Mouse (Mus musculus) kidney, embryonic 14.5 days (tissue): ENCODE data around the gene Ces4a. TPM values are rescaled to one million over a fixed set of nuclear protein-coding genes. Genes with fewer than 3 reads are reported as not detected.

ENCODE experiments used
- ATAC-seq: fragments of 200-750 bp; cut with Nextera tagmentation; 2 replicates; pipeline ENCODE4 v1.8.0; 2017; ENCODE audit warnings: moderate number of reproducible peaks, mild to moderate bottlenecking, moderate TSS enrichment, moderate library complexity; ENCODE audit not compliant: low FRiP score, low TSS enrichment
- H3K27ac ChIP-seq: fragments of 300-500 bp; sonication (generic); 2 replicates; pipeline ENCODE4 v1.5.1; 2014; ENCODE audit warnings: low read depth, mild to moderate bottlenecking, low read length, moderate library complexity, mixed read lengths
- H3K27me3 ChIP-seq: fragments of 300-500 bp; sonication (generic); 2 replicates; pipeline ENCODE4 v1.6.1; 2014; ENCODE audit warnings: mild to moderate bottlenecking, low read length; ENCODE audit not compliant: control insufficient read depth, insufficient read depth
- H3K36me3 ChIP-seq: fragments of 300-500 bp; sonication (generic); 2 replicates; pipeline ENCODE4 v1.6.1; 2014; ENCODE audit warnings: low read length, mixed read lengths; ENCODE audit not compliant: control insufficient read depth, insufficient read depth
- H3K4me1 ChIP-seq: fragments of 300-500 bp; sonication (generic); 2 replicates; pipeline ENCODE4 v1.6.1; 2014; ENCODE audit warnings: low read length, mixed read lengths; ENCODE audit not compliant: control insufficient read depth, insufficient read depth
- H3K4me2 ChIP-seq: fragments of 300-500 bp; sonication (generic); replicated peaks from 2 replicates; pipeline ENCODE4 v1.6.1; 2014; ENCODE audit warnings: low read depth, mild to moderate bottlenecking, low read length
- H3K4me3 ChIP-seq: fragments of 300-500 bp; sonication (generic); 2 replicates; pipeline ENCODE4 v1.5.1; 2014; ENCODE audit warnings: mild to moderate bottlenecking, low read length
- H3K9ac ChIP-seq: fragments of 300-500 bp; sonication (generic); 2 replicates; pipeline ENCODE4 v1.6.1; 2014; ENCODE audit warnings: low read depth, mild to moderate bottlenecking, low read length, moderate library complexity
- H3K9me3 ChIP-seq: fragments of 300-500 bp; sonication (generic); 2 replicates; pipeline ENCODE4 v1.6.1; 2016; ENCODE audit warnings: low read length; ENCODE audit not compliant: control insufficient read depth
- WGBS: fragments of 180-500 bp; shearing (Covaris S2); extraction: QIAGEN DNeasy Blood & Tissue Kit; methylation state at CpG from one replicate; pipeline ENCODE4 v1.1.7; 2014; 5-methylcytosine and 5-hydroxymethylcytosine counted together
- polyA plus RNA-seq: library from polyadenylated mRNA; unstranded; fragments of >200 nt; fragmentation: Nextera tagmentation; extraction: Ambion mirVana; gene quantifications from 2 replicates; pipeline ENCODE4 v1.2.1, GENCODE M21; 2014

Ces4a gene
- polyA plus RNA-seq, 1 experiment from 2014 or later = not detected

- Histone ChIP-seq H3K27ac (no peak overlapping the region), H3K9me3 (no peaks in the 10 kb centered on the region), H3K4me3 (no peak overlapping the region), H3K4me2 (no peak overlapping the region), H3K36me3 (no peaks in the 10 kb centered on the region), H3K27me3 (no peaks in the 10 kb centered on the region), H3K9ac (no peak overlapping the region), H3K4me1 (no peaks in the 10 kb centered on the region)
- 15% methylated on average over 4 of the region's 4 CpGs for WGBS
- ATAC-seq = no peak
These were observed 6.8 kb downstream of the Ces4a start for GRCm38 (mm10) chr8:105138423-105138822.

- 32% methylated on average over 19 of the region's 19 CpGs for WGBS
- Histone ChIP-seq H3K27ac (no peak overlapping the region), H3K9ac (no peak overlapping the region), H3K4me1 (no peaks in the 10 kb centered on the region), H3K36me3 (no peaks in the 10 kb centered on the region), H3K27me3 (no peaks in the 10 kb centered on the region), H3K4me2 (no peak overlapping the region), H3K9me3 (no peaks in the 10 kb centered on the region), H3K4me3 (no peak overlapping the region)
- no peak for ATAC-seq
These were observed 10.8 kb downstream of the Ces4a start for GRCm38 (mm10) chr8:105142395-105142794.

GRCm38 (mm10) chr8:105151654-105152053, 20.1 kb downstream of the Ces4a start:
- H3K36me3 ChIP-seq = no peaks in the 10 kb centered on the region
- no peak for ATAC-seq
- no peak overlapping the region for H3K4me2 ChIP-seq
- no peak overlapping the region for H3K4me3 ChIP-seq
- H3K27ac ChIP-seq = no peak overlapping the region
- H3K9me3 ChIP-seq = no peaks in the 10 kb centered on the region
- no peak overlapping the region for H3K9ac ChIP-seq
- no peaks in the 10 kb centered on the region for H3K27me3 ChIP-seq
- WGBS = 66% methylated on average over 4 of the region's 4 CpGs
- peaks cover 7% of the 10 kb centered on the region; the same call in 1 of the 2 replicates for H3K4me1 ChIP-seq

GRCm38 (mm10) chr8:105152623-105153398, 21.2 kb downstream of the Ces4a start:
- ATAC-seq = peak; percentile 79
- WGBS = 1% methylated on average over 27 of the region's 27 CpGs

GRCm38 (mm10) chr8:105154316-105154715, 22.7 kb downstream of the Ces4a start:
- H3K27ac ChIP-seq = no peak overlapping the region
- no peaks in the 10 kb centered on the region for H3K27me3 ChIP-seq
- H3K9me3 ChIP-seq = no peaks in the 10 kb centered on the region
- H3K36me3 ChIP-seq = no peaks in the 10 kb centered on the region
- H3K4me1 ChIP-seq = peaks cover 7% of the 10 kb centered on the region; the same call in 1 of the 2 replicates
- H3K4me2 ChIP-seq = no peak overlapping the region
- H3K9ac ChIP-seq = no peak overlapping the region
- WGBS = 91% methylated on average over 5 of the region's 5 CpGs
- no peak for ATAC-seq
- H3K4me3 ChIP-seq = no peak overlapping the region

More at GRCm38 (mm10) chr8:105152623-105153398, 21.2 kb downstream of the Ces4a start:
- peak overlapping the region; percentile 65 for H3K4me2 ChIP-seq
- peak overlapping the region; percentile 48 for H3K9ac ChIP-seq
- H3K27me3 ChIP-seq = no peaks in the 10 kb centered on the region
- no peak overlapping the region for H3K27ac ChIP-seq
- H3K4me3 ChIP-seq = peak overlapping the region; percentile 26
- H3K36me3 ChIP-seq = no peaks in the 10 kb centered on the region
- peaks cover 7% of the 10 kb centered on the region; the same call in 1 of the 2 replicates for H3K4me1 ChIP-seq
- no peaks in the 10 kb centered on the region for H3K9me3 ChIP-seq

- H3K4me1 ChIP-seq = peaks cover 7% of the 10 kb centered on the region; the same call in 1 of the 2 replicates
- no peak for ATAC-seq
- H3K9me3 ChIP-seq = no peaks in the 10 kb centered on the region
- no peak overlapping the region for H3K4me2 ChIP-seq
- H3K27ac ChIP-seq = no peak overlapping the region
- 85% methylated on average over 6 of the region's 6 CpGs for WGBS
- H3K36me3 ChIP-seq = no peaks in the 10 kb centered on the region
- no peak overlapping the region for H3K4me3 ChIP-seq
- no peaks in the 10 kb centered on the region for H3K27me3 ChIP-seq
- no peak overlapping the region for H3K9ac ChIP-seq
These were observed 23.6 kb downstream of the Ces4a start for GRCm38 (mm10) chr8:105155091-105155745.

GRCm38 (mm10) chr8:105157555-105157954, 26.0 kb downstream of the Ces4a start:
- Histone ChIP-seq H3K4me3 (no peak overlapping the region), H3K4me2 (no peak overlapping the region), H3K27me3 (no peaks in the 10 kb centered on the region), H3K9me3 (no peaks in the 10 kb centered on the region), H3K36me3 (no peaks in the 10 kb centered on the region), H3K27ac (no peak overlapping the region), H3K9ac (no peak overlapping the region), H3K4me1 (peaks cover 6% of the 10 kb centered on the region; the same call in 1 of the 2 replicates)
- WGBS = 59% methylated on average over 10 of the region's 10 CpGs
- peak; percentile 7; the same call in 1 of the 2 replicates for ATAC-seq

- no peaks in the 10 kb centered on the region for H3K36me3 ChIP-seq
- H3K27ac ChIP-seq = no peak overlapping the region
- no peak overlapping the region for H3K9ac ChIP-seq
- H3K4me1 ChIP-seq = 0 out of 2 replicates have a peak, but pooled peaks cover under 1% of the 10 kb centered on the region
- no peaks in the 10 kb centered on the region for H3K9me3 ChIP-seq
- WGBS = 78% methylated on average over 3 of the region's 3 CpGs
- no peak for ATAC-seq
- H3K4me3 ChIP-seq = no peak overlapping the region
- no peak overlapping the region for H3K4me2 ChIP-seq
- H3K27me3 ChIP-seq = no peaks in the 10 kb centered on the region
These were observed 26.5 kb downstream of the Ces4a start for GRCm38 (mm10) chr8:105158084-105158483.

GRCm38 (mm10) chr8:105161121-105161652, 29.6 kb downstream of the Ces4a start:
- Histone ChIP-seq H3K9ac (no peak overlapping the region), H3K4me1 (peaks cover 11% of the 10 kb centered on the region), H3K27ac (no peak overlapping the region), H3K4me3 (no peak overlapping the region), H3K4me2 (no peak overlapping the region), H3K36me3 (no peaks in the 10 kb centered on the region), H3K27me3 (no peaks in the 10 kb centered on the region), H3K9me3 (no peaks in the 10 kb centered on the region)
- 35% methylated on average over 3 of the region's 3 CpGs for WGBS
- ATAC-seq = no peak
